Mouse (Mus musculus) right cerebral cortex, postnatal 14 days (tissue): Measurements from ENCODE around the gene Baiap2l1.
"Not testable (repeated sequence)": the region's sequence is repeated elsewhere in the genome, so short reads cannot be mapped to it uniquely, and the experiment has no call there.

Source experiments
- DNase-seq: peaks from one replicate; pipeline ENCODE4 v3.0.0; 2022

Baiap2l1 gene

GRCm38 (mm10) chr5:144357881-144358591 lies at the start of gene Baiap2l1:
Gene Baiap2l1, minus strand, starts transcription at chr5:144358112.
- peak; percentile 54 for DNase-seq

GRCm38 (mm10) chr5:144406256-144406655 lies 48.3 kb upstream of the Baiap2l1 start:
- no peak for DNase-seq

DNA sequence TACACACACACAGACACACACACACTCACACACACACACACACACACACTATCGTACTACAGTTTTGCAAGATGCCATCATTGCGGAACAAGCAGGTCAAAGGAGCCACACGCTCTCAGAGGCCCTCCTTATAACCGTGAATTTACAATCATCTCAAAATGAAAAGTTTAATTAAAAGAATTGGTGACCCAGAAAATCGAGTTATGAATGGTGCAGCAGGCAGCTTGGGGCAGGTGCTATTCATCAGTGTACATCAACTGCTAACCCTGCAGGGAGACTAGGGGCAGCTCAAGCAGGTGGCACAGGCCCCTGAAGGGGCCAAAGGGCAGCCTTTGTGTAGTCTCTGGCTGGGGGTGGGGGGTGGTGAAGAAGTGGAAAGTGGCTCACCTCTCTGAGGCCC lies 42.9 kb upstream of the Baiap2l1 start:
- no peak for DNase-seq

DNA sequence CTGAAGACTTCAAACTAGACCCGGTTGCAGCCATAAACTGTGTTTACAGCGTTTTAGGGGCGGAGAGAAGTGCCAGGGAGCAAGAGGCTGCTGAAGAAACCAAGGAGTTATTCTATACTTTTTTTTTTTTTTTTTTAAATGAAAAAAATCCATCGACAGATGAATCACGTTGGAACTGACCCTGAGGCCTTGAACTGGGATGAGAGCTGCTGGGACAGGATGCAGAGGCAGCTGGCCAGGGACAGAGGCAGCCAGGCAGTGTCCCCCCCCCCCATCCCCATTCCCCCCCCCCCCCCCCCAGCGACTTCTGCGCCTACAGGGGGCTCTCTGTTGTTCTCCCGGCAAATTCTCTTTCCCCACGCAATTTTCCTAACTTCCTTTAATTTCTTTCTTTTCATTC lies 39.7 kb upstream of the Baiap2l1 start:
- no peak for DNase-seq

- DNase-seq: no peak
Measured at GRCm38 (mm10) chr5:144394142-144394541, 36.2 kb upstream of the Baiap2l1 start.

- DNase-seq: peak; percentile 59
Measured at GRCm38 (mm10) chr5:144387851-144388250, 29.9 kb upstream of the Baiap2l1 start.

DNA sequence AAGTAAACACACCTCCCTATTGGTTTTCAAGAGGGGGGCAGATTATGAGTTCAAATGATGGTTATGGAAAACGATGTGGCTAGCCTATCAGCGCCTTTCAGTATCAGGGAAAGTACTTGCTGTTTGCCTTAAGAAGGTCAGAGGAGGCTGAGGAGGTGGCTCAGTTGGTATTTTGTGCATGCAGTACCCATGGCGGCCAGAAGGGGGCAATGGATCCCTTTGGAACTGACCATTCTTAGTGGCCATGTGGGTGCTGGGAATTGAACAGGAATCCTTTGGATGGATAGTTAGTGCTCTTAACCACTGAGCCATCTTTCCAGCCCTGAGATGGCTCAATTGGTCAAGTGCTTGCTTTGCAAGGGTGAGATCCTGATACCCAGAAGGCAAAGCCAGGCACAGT lies 26.0 kb upstream of the Baiap2l1 start:
- DNase-seq: no peak

GRCm38 (mm10) chr5:144381782-144382181 lies 23.9 kb upstream of the Baiap2l1 start:
- no peak for DNase-seq

DNA sequence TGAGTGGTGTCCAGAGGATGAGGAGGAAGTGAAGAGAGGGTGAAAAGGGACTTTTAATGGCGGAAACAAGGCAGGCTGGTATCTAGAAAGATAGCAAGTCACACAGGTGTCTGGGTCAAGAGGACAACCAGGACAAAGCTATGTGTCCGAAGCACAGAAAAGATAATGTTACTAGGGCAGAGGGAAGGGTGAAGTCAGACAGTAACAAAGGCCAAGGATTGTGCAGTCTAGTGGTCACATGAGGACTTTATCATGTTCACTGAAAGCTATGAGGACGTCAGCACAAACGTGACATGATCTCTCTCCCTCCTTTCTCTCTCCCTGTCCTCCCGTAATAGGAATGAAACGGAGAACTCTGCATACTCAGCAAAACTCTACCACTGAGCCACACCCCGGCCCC lies 22.8 kb upstream of the Baiap2l1 start:
- DNase-seq: no peak

DNA sequence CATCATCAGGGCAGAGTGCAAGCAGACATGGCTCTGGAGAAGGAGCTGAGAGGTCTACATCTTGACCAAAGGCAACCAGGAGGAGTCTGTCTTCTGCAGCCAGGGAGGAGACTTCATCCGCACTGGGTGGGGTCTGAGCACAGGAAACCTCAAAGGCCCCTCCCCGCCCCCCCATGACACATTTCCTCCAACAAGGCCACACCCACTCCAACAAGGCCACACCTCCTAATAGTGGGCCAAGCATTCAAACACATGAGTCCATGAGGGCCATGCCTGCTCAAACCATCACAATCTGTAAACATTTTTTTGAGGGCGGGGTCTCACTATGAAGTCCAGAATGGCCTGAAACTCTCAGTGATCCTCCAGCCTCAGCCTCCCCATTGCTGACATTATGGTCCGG lies 21.5 kb upstream of the Baiap2l1 start:
- no peak for DNase-seq

DNA sequence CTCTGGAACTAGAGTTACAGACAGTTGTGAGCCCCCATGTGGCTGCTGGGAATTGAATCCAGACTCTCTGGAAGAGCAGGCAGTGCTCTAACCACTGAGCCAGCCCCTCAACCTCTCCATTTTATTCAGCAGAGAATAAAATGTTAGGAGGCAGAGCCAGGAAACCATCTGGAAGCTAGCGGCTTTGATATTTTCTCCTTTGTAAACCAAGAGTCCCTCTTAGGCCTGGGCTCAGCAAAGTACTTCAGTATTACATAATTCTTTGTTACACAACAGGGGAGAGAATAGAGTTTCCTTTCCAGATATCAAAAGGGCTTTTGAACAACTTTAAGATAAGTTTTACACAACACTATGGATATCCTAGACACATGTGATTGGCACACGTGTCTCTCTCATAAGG lies 15.0 kb upstream of the Baiap2l1 start:
- DNase-seq: no peak

DNA sequence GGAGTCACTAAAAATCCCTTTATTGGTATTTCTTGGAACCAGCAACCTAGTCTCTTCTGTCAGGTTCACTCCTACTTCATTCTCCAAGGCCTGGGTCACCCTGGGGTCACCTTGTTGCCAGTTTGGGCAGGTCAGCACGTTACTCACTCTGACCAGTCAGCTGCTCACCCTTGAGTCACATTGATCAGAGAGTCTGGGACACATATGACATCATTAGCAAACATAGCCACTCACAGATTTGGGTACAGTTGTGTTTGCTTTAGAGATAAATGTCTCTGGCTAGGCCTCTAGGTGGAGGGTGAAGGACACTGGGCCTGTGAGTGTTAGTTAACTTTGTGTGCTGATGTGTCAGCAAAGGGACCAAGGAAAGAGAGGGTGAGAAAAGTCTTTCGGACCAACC lies 14.3 kb upstream of the Baiap2l1 start:
- DNase-seq: no peak

DNA sequence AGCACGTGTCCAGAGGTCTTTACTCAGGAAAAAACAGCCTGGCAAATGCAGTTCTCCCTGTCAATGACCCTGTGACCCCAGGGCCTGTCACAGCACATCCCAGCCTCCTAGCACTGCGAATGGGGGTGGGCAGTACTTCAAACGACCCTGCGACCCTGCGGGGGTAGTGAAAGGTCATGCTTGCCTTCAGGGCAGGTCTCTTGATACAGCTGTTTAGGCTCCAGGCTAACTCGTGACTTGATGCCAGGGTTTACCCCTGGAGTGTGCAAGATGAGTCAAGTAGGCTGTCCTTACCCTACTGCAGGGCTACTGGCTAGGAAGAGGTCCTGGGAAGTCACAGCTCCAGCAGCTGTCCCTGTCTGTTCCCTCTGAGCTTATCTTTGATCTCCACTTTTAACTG lies 13.1 kb upstream of the Baiap2l1 start:
- DNase-seq: no peak

GRCm38 (mm10) chr5:144368661-144369205 lies 10.8 kb upstream of the Baiap2l1 start:
- no peak for DNase-seq

- not testable (repeated sequence) for DNase-seq
Measured at GRCm38 (mm10) chr5:144366551-144366950, 8.6 kb upstream of the Baiap2l1 start.

- DNase-seq: no peak
Measured at GRCm38 (mm10) chr5:144364680-144365357, 6.9 kb upstream of the Baiap2l1 start.

- DNase-seq: no peak
Measured at GRCm38 (mm10) chr5:144360346-144360745, 2.4 kb upstream of the Baiap2l1 start.

DNA sequence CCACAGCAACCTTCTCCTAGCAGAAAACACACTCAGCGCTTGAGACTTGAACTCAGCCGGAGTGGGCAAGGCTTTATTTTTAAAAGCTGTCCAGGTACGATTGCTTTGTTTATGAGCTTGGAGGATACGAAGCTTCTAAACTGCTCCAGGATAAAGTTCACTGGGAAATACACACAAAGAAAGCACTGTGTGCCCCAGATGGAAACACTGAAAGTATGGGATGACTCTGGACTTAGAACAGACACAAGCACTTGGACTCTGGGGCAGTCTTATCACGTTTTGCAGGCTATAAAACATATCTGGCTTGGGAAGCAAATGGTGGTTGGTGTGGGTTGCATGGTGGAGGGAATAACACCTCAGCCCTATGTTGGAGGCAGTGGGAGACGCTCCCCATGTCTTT lies 2.0 kb upstream of the Baiap2l1 start:
- DNase-seq: no peak

GRCm38 (mm10) chr5:144358592-144358917 lies 643 bp upstream of the Baiap2l1 start:
- DNase-seq: no peak

- no peak for DNase-seq
Measured at GRCm38 (mm10) chr5:144357551-144357880, 396 bp downstream of the Baiap2l1 start.

DNA sequence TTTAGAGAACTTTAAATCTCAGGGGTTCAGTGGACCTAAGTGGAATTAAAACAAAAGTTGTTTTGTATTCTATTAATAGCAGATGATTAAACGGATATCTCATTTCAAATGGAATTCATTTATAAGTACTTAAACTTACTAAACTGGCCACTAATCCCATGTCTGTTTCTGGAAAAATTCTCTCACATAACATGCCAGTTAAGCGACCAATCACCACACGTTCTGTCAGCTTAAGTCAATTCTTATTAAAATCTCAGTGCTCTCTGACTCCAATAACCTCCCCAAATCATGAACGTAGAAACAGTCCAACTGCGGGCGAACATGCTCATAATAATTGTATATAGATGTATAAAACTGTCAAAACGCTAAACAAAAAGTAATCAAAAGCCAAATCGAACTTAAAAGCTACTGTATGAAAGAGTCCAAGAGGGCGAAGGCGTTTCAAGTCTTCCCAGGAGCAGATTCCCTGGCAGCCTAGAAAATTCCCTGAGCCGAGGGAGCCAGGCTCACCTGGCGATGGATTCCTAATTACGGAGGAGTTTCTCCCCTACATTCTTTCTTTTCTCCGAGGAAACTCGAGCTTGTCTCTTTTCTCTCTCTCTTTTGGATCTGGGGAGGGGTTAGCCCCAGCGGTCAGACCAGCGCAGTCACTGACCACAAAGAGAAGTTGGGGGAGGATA lies 996 bp downstream of the Baiap2l1 start:
- DNase-seq: no peak

DNA sequence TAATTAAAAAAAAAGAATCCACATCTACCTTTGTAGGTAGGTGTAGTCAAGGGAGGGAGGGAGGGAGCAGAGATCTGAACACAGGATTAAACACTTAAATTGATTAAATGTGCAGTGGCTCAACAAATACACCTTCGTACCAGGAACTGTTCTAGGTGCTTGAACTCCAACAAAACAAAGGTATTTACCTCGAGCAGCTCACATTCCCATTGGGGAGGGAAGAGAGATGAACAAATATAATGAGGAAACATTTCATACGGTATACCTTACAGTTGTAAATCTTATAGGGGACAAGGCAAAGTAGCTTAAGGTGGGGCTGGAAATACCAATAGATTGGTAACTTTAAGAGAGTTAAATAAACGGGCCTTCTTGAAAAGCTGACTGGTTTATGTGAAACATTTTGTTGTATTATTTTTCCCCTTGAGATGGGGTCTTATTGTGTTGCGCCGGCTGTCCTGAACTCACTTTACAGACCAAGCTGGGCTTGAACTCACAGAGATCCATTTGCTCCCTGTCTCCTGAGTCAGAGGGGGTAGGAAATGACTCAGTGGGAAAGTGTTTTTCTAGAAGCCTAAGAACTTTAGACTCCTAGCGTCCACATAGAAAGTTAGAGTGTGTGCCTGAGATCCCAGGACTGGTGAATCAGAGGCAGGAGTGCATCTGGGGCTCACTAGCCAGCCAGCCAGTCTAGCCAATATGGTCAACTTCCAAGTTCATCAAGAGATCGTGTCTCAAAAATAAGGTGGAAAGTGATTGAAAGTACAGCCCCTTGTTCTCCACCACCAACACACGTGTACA lies 5.5 kb downstream of the Baiap2l1 start:
- DNase-seq: no peak

GRCm38 (mm10) chr5:144351185-144351584 lies 6.7 kb downstream of the Baiap2l1 start:
- no peak for DNase-seq
